Mouse (Mus musculus) forebrain, embryonic 16.5 days (tissue): Measurements from ENCODE around the gene Vps45. TPM values are rescaled to one million over a fixed set of nuclear protein-coding genes. Genes with fewer than 3 reads are reported as not detected.

Source experiments
- ATAC-seq: fragments of 200-750 bp; cut with Nextera tagmentation; 2 replicates; pipeline ENCODE4 v1.8.0; 2017; ENCODE audit warnings: mild to moderate bottlenecking, moderate library complexity
- H3K27ac ChIP-seq: fragments of 300-500 bp; sonication (generic); 2 replicates; pipeline ENCODE4 v1.5.1; 2014; ENCODE audit warnings: low read length, control low read depth
- H3K27me3 ChIP-seq: fragments of 300-500 bp; sonication (generic); replicated peaks from 2 replicates; pipeline ENCODE4 v1.6.1; 2014; ENCODE audit warnings: low read length; ENCODE audit not compliant: control insufficient read depth, insufficient read depth
- H3K36me3 ChIP-seq: fragments of 300-500 bp; sonication (generic); 2 replicates; pipeline ENCODE4 v1.6.1; 2014; ENCODE audit not compliant: control insufficient read depth, insufficient read depth
- H3K4me1 ChIP-seq: fragments of 300-500 bp; sonication (generic); replicated peaks from 2 replicates; pipeline ENCODE4 v1.6.1; 2014; ENCODE audit warnings: low read length; ENCODE audit not compliant: control insufficient read depth, insufficient read depth
- H3K4me2 ChIP-seq: fragments of 300-500 bp; sonication (generic); 2 replicates; pipeline ENCODE4 v1.6.1; 2014; ENCODE audit warnings: mild to moderate bottlenecking, low read length, control low read depth
- H3K4me3 ChIP-seq: fragments of 300-500 bp; sonication (generic); replicated peaks from 2 replicates; pipeline ENCODE4 v1.5.1; 2014; ENCODE audit warnings: mild to moderate bottlenecking, low read length, control low read depth
- H3K9ac ChIP-seq: fragments of 300-500 bp; sonication (generic); replicated peaks from 2 replicates; pipeline ENCODE4 v1.6.1; 2014; ENCODE audit warnings: low read depth, low read length, control low read depth
- H3K9me3 ChIP-seq: fragments of 300-500 bp; sonication (generic); 2 replicates; pipeline ENCODE4 v1.6.1; 2016; ENCODE audit warnings: low read length; ENCODE audit not compliant: control insufficient read depth
- WGBS: fragments of 180-500 bp; shearing (Covaris S2); extraction: QIAGEN DNeasy Blood & Tissue Kit; methylation state at CpG from one replicate; pipeline ENCODE4 v1.1.7; 2014; 5-methylcytosine and 5-hydroxymethylcytosine counted together
- polyA plus RNA-seq: library from polyadenylated mRNA; unstranded; fragments of >200 nt; fragmentation: Nextera tagmentation; extraction: Ambion mirVana; gene quantifications from 2 replicates; pipeline ENCODE4 v1.2.1, GENCODE M21; 2015

The Vps45 gene
- polyA plus RNA-seq, 1 experiment from 2014 or later, result 55.3 TPM

GRCm38 (mm10) chr3:96094203-96094602 lies 35.9 kb upstream of the Vps45 start:
- Histone ChIP-seq H3K9ac (no peak overlapping the region), H3K9me3 (no peaks in the 10 kb centered on the region), H3K4me2 (no peak overlapping the region), H3K4me1 (no peaks in the 10 kb centered on the region), H3K36me3 (no peaks in the 10 kb centered on the region), H3K27me3 (no peaks in the 10 kb centered on the region), H3K4me3 (no peak overlapping the region), H3K27ac (no peak overlapping the region)
- no peak for ATAC-seq
- 91% methylated on average over 13 of the region's 13 CpGs for WGBS

- no peak for ATAC-seq
- Histone ChIP-seq H3K4me2 (no peak overlapping the region), H3K9me3 (no peaks in the 10 kb centered on the region), H3K27me3 (no peaks in the 10 kb centered on the region), H3K4me1 (no peaks in the 10 kb centered on the region), H3K9ac (no peak overlapping the region), H3K36me3 (no peaks in the 10 kb centered on the region), H3K4me3 (no peak overlapping the region), H3K27ac (no peak overlapping the region)
- 73% methylated on average over 13 of the region's 13 CpGs for WGBS
These were observed 35.2 kb upstream of the Vps45 start for GRCm38 (mm10) chr3:96093509-96093908.

GRCm38 (mm10) chr3:96091966-96092365 lies 33.7 kb upstream of the Vps45 start:
- no peak overlapping the region for H3K4me3 ChIP-seq
- ATAC-seq, result no peak
- H3K4me2 ChIP-seq, result no peak overlapping the region
- H3K27ac ChIP-seq, result no peak overlapping the region
- no peaks in the 10 kb centered on the region for H3K36me3 ChIP-seq
- H3K27me3 ChIP-seq, result no peaks in the 10 kb centered on the region
- no peak overlapping the region for H3K9ac ChIP-seq
- no peaks in the 10 kb centered on the region for H3K4me1 ChIP-seq
- WGBS, result 48% methylated on average over 6 of the region's 6 CpGs
- no peaks in the 10 kb centered on the region for H3K9me3 ChIP-seq

- no peak overlapping the region for H3K4me2 ChIP-seq
- H3K9me3 ChIP-seq, result no peaks in the 10 kb centered on the region
- no peak overlapping the region for H3K4me3 ChIP-seq
- no peak overlapping the region for H3K27ac ChIP-seq
- H3K9ac ChIP-seq, result no peak overlapping the region
- no peaks in the 10 kb centered on the region for H3K27me3 ChIP-seq
- 77% methylated on average over 2 of the region's 2 CpGs for WGBS
- H3K4me1 ChIP-seq, result no peaks in the 10 kb centered on the region
- no peak for ATAC-seq
- no peaks in the 10 kb centered on the region for H3K36me3 ChIP-seq
These were observed 32.9 kb upstream of the Vps45 start for GRCm38 (mm10) chr3:96091146-96091545.

GRCm38 (mm10) chr3:96089882-96090489 lies 31.7 kb upstream of the Vps45 start:
- 68% methylated on average over 2 of the region's 2 CpGs for WGBS
- no peak for ATAC-seq
- Histone ChIP-seq H3K36me3 (no peaks in the 10 kb centered on the region), H3K9ac (no peak overlapping the region), H3K9me3 (no peaks in the 10 kb centered on the region), H3K27me3 (no peaks in the 10 kb centered on the region), H3K4me3 (no peak overlapping the region), H3K4me1 (no peaks in the 10 kb centered on the region), H3K4me2 (no peak overlapping the region), H3K27ac (no peak overlapping the region)

- H3K27me3 ChIP-seq, result no peaks in the 10 kb centered on the region
- no peaks in the 10 kb centered on the region for H3K9me3 ChIP-seq
- H3K36me3 ChIP-seq, result no peaks in the 10 kb centered on the region
- no peak for ATAC-seq
- H3K4me1 ChIP-seq, result no peaks in the 10 kb centered on the region
- H3K4me3 ChIP-seq, result no peak overlapping the region
- no peak overlapping the region for H3K4me2 ChIP-seq
- no peak overlapping the region for H3K27ac ChIP-seq
- H3K9ac ChIP-seq, result no peak overlapping the region
- WGBS, result 85% methylated on average over 4 of the region's 4 CpGs
These were observed 29.5 kb upstream of the Vps45 start for GRCm38 (mm10) chr3:96087801-96088200.

- Histone ChIP-seq H3K9me3 (no peaks in the 10 kb centered on the region), H3K4me2 (no peak overlapping the region), H3K36me3 (no peaks in the 10 kb centered on the region), H3K27ac (no peak overlapping the region), H3K4me1 (no peaks in the 10 kb centered on the region), H3K9ac (no peak overlapping the region), H3K27me3 (no peaks in the 10 kb centered on the region), H3K4me3 (no peak overlapping the region)
- WGBS, result 67% methylated on average over 2 of the region's 2 CpGs
- no peak for ATAC-seq
These were observed 29.0 kb upstream of the Vps45 start for GRCm38 (mm10) chr3:96087219-96087618.

GRCm38 (mm10) chr3:96084146-96084755 lies 26.0 kb upstream of the Vps45 start:
- H3K9ac ChIP-seq, result no peak overlapping the region
- H3K4me2 ChIP-seq, result no peak overlapping the region
- H3K36me3 ChIP-seq, result no peaks in the 10 kb centered on the region
- ATAC-seq, result no peak
- no peaks in the 10 kb centered on the region for H3K4me1 ChIP-seq
- H3K4me3 ChIP-seq, result no peak overlapping the region
- no peak overlapping the region for H3K27ac ChIP-seq
- 79% methylated on average over 10 of the region's 10 CpGs for WGBS
- H3K27me3 ChIP-seq, result no peaks in the 10 kb centered on the region
- no peaks in the 10 kb centered on the region for H3K9me3 ChIP-seq

- no peak overlapping the region for H3K27ac ChIP-seq
- ATAC-seq, result no peak
- H3K4me1 ChIP-seq, result no peaks in the 10 kb centered on the region
- no peaks in the 10 kb centered on the region for H3K27me3 ChIP-seq
- WGBS, result 66% methylated on average over 15 of the region's 15 CpGs
- H3K4me2 ChIP-seq, result no peak overlapping the region
- H3K9ac ChIP-seq, result no peak overlapping the region
- H3K4me3 ChIP-seq, result no peak overlapping the region
- no peaks in the 10 kb centered on the region for H3K36me3 ChIP-seq
- no peaks in the 10 kb centered on the region for H3K9me3 ChIP-seq
These were observed 24.6 kb upstream of the Vps45 start for GRCm38 (mm10) chr3:96082714-96083508.
